Mouse (Mus musculus) megakaryocyte, embryonic 14.5 days (primary cell): ENCODE results near the gene 9330161L09Rik. TPM values are rescaled to one million over a fixed set of nuclear protein-coding genes. Genes with fewer than 3 reads are reported as not detected.
A peak's percentile ranks its signal among the peaks of the same experiment; 100 is the strongest.
"Not testable (repeated sequence)": the region's sequence is repeated elsewhere in the genome, so short reads cannot be mapped to it uniquely, and the experiment has no call there.

Experiments used
- H3K27me3 ChIP-seq: replicated peaks from 2 replicates; pipeline ENCODE3; 2012; ENCODE audit warnings: inconsistent platforms
- H3K36me3 ChIP-seq: replicated peaks from 2 replicates; pipeline ENCODE3; 2012; ENCODE audit warnings: low read length, inconsistent platforms, mixed read lengths
- H3K4me1 ChIP-seq: 2 replicates; pipeline ENCODE4 v1.6.1; 2012; ENCODE audit warnings: inconsistent platforms
- H3K4me3 ChIP-seq: replicated peaks from 2 replicates; pipeline ENCODE3; 2012; ENCODE audit warnings: moderate library complexity, mild to moderate bottlenecking, inconsistent platforms
- H3K9me3 ChIP-seq: 2 replicates; pipeline ENCODE4 v1.6.1; 2012; ENCODE audit warnings: inconsistent platforms
- FLI1 ChIP-seq: IDR thresholded peaks from 2 replicates; pipeline ENCODE4 v1.6.1; 2012; ENCODE audit warnings: low read length, inconsistent platforms, mixed read lengths
- GATA1 ChIP-seq: IDR thresholded peaks from 3 replicates; pipeline ENCODE4 v1.6.1; 2012; ENCODE audit warnings: mixed read lengths, low read length, inconsistent platforms, borderline replicate concordance
- polyA plus RNA-seq: library from polyadenylated mRNA; stranded (reverse); fragments of >175 nt; gene quantifications from 2 replicates; pipeline ENCODE4 v1.2.3, GENCODE M21; 2012; ENCODE audit warnings: low replicate concordance; ENCODE audit not compliant: insufficient read depth

9330161L09Rik gene
- polyA plus RNA-seq: 0.28 TPM in 1 of 2 replicates, not detected in the other

- H3K4me3 ChIP-seq: no peak within 1 kb of the TSS
- H3K36me3 ChIP-seq: peaks cover 100% of the 10 kb centered on the region
- TF ChIP-seq GATA1 (no peak), FLI1 (no peak)
- H3K27me3 ChIP-seq: no peaks in the 10 kb centered on the region
- peaks cover 7% of the 10 kb centered on the region; the same call in 1 of the 2 replicates for H3K4me1 ChIP-seq
- no peaks in the 10 kb centered on the region for H3K9me3 ChIP-seq
Observed at GRCm38 (mm10) chr12:103407720-103408119, at the start of gene 9330161L09Rik. TSS of gene 9330161L09Rik (minus strand) at chr12:103407820.

GRCm38 (mm10) chr12:103457140-103457539, 49.5 kb upstream of the 9330161L09Rik start, which contains the start of gene Ifi27l2b:
TSS of gene Ifi27l2b (minus strand) at chr12:103457223.
- Histone ChIP-seq H3K36me3 (no peaks in the 10 kb centered on the region), H3K4me3 (no peak within 1 kb of the TSS), H3K9me3 (no peaks in the 10 kb centered on the region), H3K4me1 (no peaks in the 10 kb centered on the region), H3K27me3 (peaks cover 6% of the 10 kb centered on the region)
- TF ChIP-seq FLI1 (no peak), GATA1 (no peak)

GRCm38 (mm10) chr12:103456727-103457126, 49.1 kb upstream of the 9330161L09Rik start:
- not testable (repeated sequence) for H3K4me1 ChIP-seq, H3K36me3 ChIP-seq, H3K27me3 ChIP-seq, H3K9me3 ChIP-seq, H3K4me3 ChIP-seq

GRCm38 (mm10) chr12:103453361-103453760, 45.7 kb upstream of the 9330161L09Rik start:
- H3K9me3 ChIP-seq: no peaks in the 10 kb centered on the region
- no peak for TF ChIP-seq GATA1
- no peak for TF ChIP-seq FLI1

GRCm38 (mm10) chr12:103445060-103445459, 37.4 kb upstream of the 9330161L09Rik start:
- H3K36me3 ChIP-seq: peaks cover 9% of the 10 kb centered on the region
- peaks cover 31% of the 10 kb centered on the region for H3K27me3 ChIP-seq
- no peaks in the 10 kb centered on the region for H3K4me1 ChIP-seq
- no peaks in the 10 kb centered on the region for H3K9me3 ChIP-seq
- no peak for TF ChIP-seq FLI1
- no peak for TF ChIP-seq GATA1
- H3K4me3 ChIP-seq: no peak overlapping the region

More at GRCm38 (mm10) chr12:103453361-103453760, 45.7 kb upstream of the 9330161L09Rik start:
- no peaks in the 10 kb centered on the region for H3K4me1 ChIP-seq
- no peak overlapping the region for H3K4me3 ChIP-seq
- H3K27me3 ChIP-seq: peaks cover 23% of the 10 kb centered on the region
- no peaks in the 10 kb centered on the region for H3K36me3 ChIP-seq

GRCm38 (mm10) chr12:103444261-103444660, 36.6 kb upstream of the 9330161L09Rik start:
- H3K27me3 ChIP-seq: peaks cover 29% of the 10 kb centered on the region
- not testable (repeated sequence) for H3K4me3 ChIP-seq, H3K9me3 ChIP-seq, H3K4me1 ChIP-seq
- H3K36me3 ChIP-seq: peaks cover 17% of the 10 kb centered on the region

- H3K9me3 ChIP-seq: no peaks in the 10 kb centered on the region
- H3K4me1 ChIP-seq: no peaks in the 10 kb centered on the region
- peaks cover 27% of the 10 kb centered on the region for H3K27me3 ChIP-seq
- peak within 1 kb of the TSS; percentile 26 for H3K4me3 ChIP-seq
- TF ChIP-seq GATA1 (no peak), FLI1 (no peak)
- H3K36me3 ChIP-seq: peaks cover 24% of the 10 kb centered on the region
Observed at GRCm38 (mm10) chr12:103443524-103443923, 35.9 kb upstream of the 9330161L09Rik start, which contains the start of gene Ifi27l2a. TSS of gene Ifi27l2a (minus strand) at chr12:103443680.

- Histone ChIP-seq H3K9me3 (no peaks in the 10 kb centered on the region), H3K36me3 (peaks cover 51% of the 10 kb centered on the region), H3K4me1 (peaks cover 14% of the 10 kb centered on the region), H3K27me3 (peaks cover 18% of the 10 kb centered on the region), H3K4me3 (no peak overlapping the region)
- TF ChIP-seq FLI1 (no peak), GATA1 (no peak)
Observed at GRCm38 (mm10) chr12:103437601-103438000, 30.0 kb upstream of the 9330161L09Rik start.

GRCm38 (mm10) chr12:103434861-103435260, 27.2 kb upstream of the 9330161L09Rik start:
- peak overlapping the region; percentile 80 for H3K4me3 ChIP-seq
- TF ChIP-seq GATA1 (no peak), FLI1 (no peak)
- H3K36me3 ChIP-seq: peaks cover 40% of the 10 kb centered on the region
- peaks cover 6% of the 10 kb centered on the region for H3K27me3 ChIP-seq
- peaks cover 17% of the 10 kb centered on the region for H3K4me1 ChIP-seq
- H3K9me3 ChIP-seq: no peaks in the 10 kb centered on the region

- no peak for TF ChIP-seq GATA1
- no peak for TF ChIP-seq FLI1
- H3K9me3 ChIP-seq: no peaks in the 10 kb centered on the region
- H3K4me3 ChIP-seq: peak within 1 kb of the TSS; percentile 80
- H3K36me3 ChIP-seq: peaks cover 33% of the 10 kb centered on the region
- peaks cover 6% of the 10 kb centered on the region for H3K27me3 ChIP-seq
- H3K4me1 ChIP-seq: peaks cover 17% of the 10 kb centered on the region
Observed at GRCm38 (mm10) chr12:103433986-103434731, 26.5 kb upstream of the 9330161L09Rik start, which contains the start of gene Ifi27. TSS of gene Ifi27 (plus strand) at chr12:103434211.
